Mouse (Mus musculus) heart, adult 2 months (tissue): ENCODE measurements around the gene Lcmt1.
A peak's percentile ranks its signal among the peaks of the same experiment; 100 is the strongest.

Source experiments
- CTCF ChIP-seq: fragments of 200-600 bp; IDR thresholded peaks from 2 replicates; pipeline ENCODE4 v1.8.1; 2022; ENCODE audit warnings: antibody characterized with exemption, mild to moderate bottlenecking, moderate library complexity
- POLR2A ChIP-seq: fragments of 200-500 bp; IDR thresholded peaks from 2 replicates; pipeline ENCODE4 v1.6.1; 2011; ENCODE audit warnings: mild to moderate bottlenecking, low read depth, low read length, control low read depth; ENCODE audit not compliant: insufficient read depth

GRCm38 (mm10) chr7:123369759-123370481 is at the start of gene Lcmt1, which contains the start of gene Arhgap17:
- TF ChIP-seq CTCF: peak; percentile 37; the same call in 1 of the 2 replicates
- peak; percentile 59 for TF ChIP-seq POLR2A
